In the genomic region with DNA sequence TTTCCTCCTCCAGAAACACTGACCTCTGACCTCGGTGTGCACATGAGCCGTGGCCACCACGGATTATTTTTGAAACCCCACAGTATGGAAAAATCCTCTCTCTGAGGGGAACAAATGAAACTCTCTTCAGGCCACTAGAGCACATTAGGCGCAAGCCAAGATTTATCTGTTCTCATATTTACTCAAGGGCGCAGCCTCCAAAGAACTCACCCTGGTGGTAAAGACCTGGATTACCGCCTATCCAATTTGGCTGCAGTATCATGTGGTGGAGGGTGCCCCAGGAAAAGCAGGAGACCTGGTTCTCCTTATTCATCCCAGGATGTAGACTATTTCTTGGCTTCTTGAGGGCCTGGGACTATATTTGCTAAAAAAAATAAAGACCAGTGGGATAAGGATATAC, we compare ENCODE assay signal across 6 mouse cellular contexts.
"Had no signal": no experiment of that assay in that cellular context is flagged by ENCODE, and none has a peak within 500 bp of the region (broad histone marks: within the 10 kb centered on the region; RNA-seq: fewer than 3 reads in every experiment).

No protein-coding gene starts in this region.

- DNase-seq: left cerebral cortex, postnatal 4 days; right cerebral cortex, postnatal 25 days had no signal

- ATAC-seq: liver, embryonic 12.5 days; midbrain, embryonic 13.5 days had no signal

- H3K9me3 ChIP-seq: limb, embryonic 13.5 days; liver, embryonic 12.5 days; midbrain, embryonic 13.5 days had no signal

- H3K4me1 ChIP-seq: limb, embryonic 13.5 days had no signal

- H3K4me2 ChIP-seq: limb, embryonic 13.5 days; liver, embryonic 12.5 days; lung, embryonic 14.5 days; midbrain, embryonic 13.5 days had no signal

- H3K27ac ChIP-seq: limb, embryonic 13.5 days; liver, embryonic 12.5 days; midbrain, embryonic 13.5 days had no signal

- H3K4me3 ChIP-seq: limb, embryonic 13.5 days; liver, embryonic 12.5 days; midbrain, embryonic 13.5 days had no signal

- H3K27me3 ChIP-seq: limb, embryonic 13.5 days; midbrain, embryonic 13.5 days had no signal

- H3K9ac ChIP-seq: limb, embryonic 13.5 days; liver, embryonic 12.5 days; lung, embryonic 14.5 days; midbrain, embryonic 13.5 days had no signal

- H3K36me3 ChIP-seq: limb, embryonic 13.5 days; liver, embryonic 12.5 days; midbrain, embryonic 13.5 days had no signal
